Mouse (Mus musculus) bone marrow, adult 2 months (tissue): ENCODE results near the gene Aurkb. TPM values are rescaled to one million over a fixed set of nuclear protein-coding genes. Genes with fewer than 3 reads are reported as not detected.
A peak's percentile ranks its signal among the peaks of the same experiment; 100 is the strongest.

ENCODE experiments used
- H3K27ac ChIP-seq: fragments of 200-500 bp; 2 replicates; pipeline ENCODE4 v1.5.1; 2012; ENCODE audit warnings: low read depth, mild to moderate bottlenecking, control low read depth, inconsistent platforms, low read length; ENCODE audit not compliant: control insufficient read depth, poor library complexity, insufficient read depth
- H3K4me1 ChIP-seq: fragments of 200-500 bp; 2 replicates; pipeline ENCODE4 v1.6.1; 2011; ENCODE audit warnings: low read length; ENCODE audit not compliant: control insufficient read depth, insufficient read depth
- H3K4me3 ChIP-seq: fragments of 200-500 bp; replicated peaks from 2 replicates; pipeline ENCODE3; 2011; ENCODE audit warnings: mild to moderate bottlenecking, low read depth, low read length, control low read depth; ENCODE audit not compliant: control insufficient read depth
- CTCF ChIP-seq: fragments of 200-500 bp; IDR thresholded peaks from 2 replicates; pipeline ENCODE4 v1.5.1; 2011; ENCODE audit warnings: low read length, control low read depth; ENCODE audit not compliant: control insufficient read depth, insufficient read depth
- POLR2A ChIP-seq: fragments of 200-500 bp; IDR thresholded peaks from 2 replicates; pipeline ENCODE4 v1.6.1; 2011; ENCODE audit warnings: low read depth, mild to moderate bottlenecking, control low read depth, low read length, borderline replicate concordance; ENCODE audit not compliant: control insufficient read depth
- WGBS: fragments of 180-500 bp; shearing (Covaris S2); methylation state at CpG from one replicate; pipeline ENCODE4 v1.1.7; 2018; 5-methylcytosine and 5-hydroxymethylcytosine counted together
- polyA plus RNA-seq: library from polyadenylated mRNA; stranded (reverse); fragments of >200 nt; gene quantifications from 2 replicates; pipeline ENCODE4 v1.2.4, GENCODE M21; 2011; ENCODE audit warnings: low replicate concordance; ENCODE audit not compliant: missing spikeins, insufficient read depth, insufficient read length

The Aurkb gene
- polyA plus RNA-seq, 1 experiment: 100 TPM

DNA sequence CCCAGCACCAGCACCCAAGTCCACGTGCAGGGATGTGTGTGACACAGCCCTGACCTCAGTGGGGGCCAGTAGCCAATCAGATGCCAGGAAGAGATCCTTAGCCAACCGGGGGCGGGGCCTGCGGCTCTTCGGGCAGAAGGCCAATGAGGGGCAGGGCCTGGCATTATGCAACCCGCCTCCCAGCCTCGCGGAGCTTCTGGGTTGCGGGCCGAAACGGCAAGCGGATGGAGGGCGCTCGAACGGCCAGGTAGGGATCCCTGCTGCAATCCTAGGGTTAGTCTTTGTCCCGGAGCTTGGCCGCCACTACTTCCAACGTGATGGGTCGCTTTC, 53.3 kb downstream of the Aurkb start:
- peaks cover 13% of the 10 kb centered on the region; the same call in 1 of the 2 replicates for H3K4me1 ChIP-seq
- H3K27ac ChIP-seq: peak overlapping the region; percentile 92
- TF ChIP-seq POLR2A (peak; percentile 48; the same call in 1 of the 2 replicates), CTCF (no peak)
- WGBS: 1% methylated on average over 19 of the region's 19 CpGs
- H3K4me3 ChIP-seq: peak overlapping the region; percentile 70

DNA sequence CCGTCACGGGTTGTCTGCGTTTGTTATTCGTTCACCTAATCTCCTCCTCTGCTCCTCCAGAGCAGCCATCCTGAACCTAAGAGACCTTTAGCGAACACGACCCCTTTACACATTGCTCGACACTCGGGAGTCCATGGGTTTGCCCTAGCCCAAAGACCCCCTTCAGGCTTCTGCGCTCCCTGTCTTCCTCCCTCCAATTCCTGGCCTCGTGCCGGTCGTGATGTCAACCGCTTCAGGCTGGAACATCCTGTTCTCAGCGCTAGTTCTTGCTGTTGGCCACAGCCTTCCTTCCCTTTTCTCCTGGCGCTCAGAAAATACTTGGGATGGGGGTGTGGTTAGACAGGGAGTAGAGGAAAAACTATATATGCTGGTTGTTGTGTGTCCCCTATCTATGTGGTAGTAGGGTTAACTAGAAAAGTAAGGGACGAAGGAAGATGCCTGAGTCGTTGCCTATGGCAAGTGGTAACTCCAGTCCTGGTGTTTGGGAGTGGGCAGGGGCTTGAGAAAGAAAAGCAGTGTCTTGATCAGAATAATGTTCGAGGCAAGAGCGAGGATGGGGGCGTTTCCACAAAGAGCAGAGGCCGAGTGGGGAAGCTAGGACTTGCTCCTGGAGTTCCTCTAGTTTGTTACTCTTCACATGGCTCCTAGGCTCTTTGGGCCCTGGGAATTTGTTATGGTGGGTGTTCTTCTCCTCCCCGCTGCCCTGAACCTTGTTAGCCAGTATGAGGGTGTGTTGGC, 53.9 kb downstream of the Aurkb start:
- Histone ChIP-seq H3K4me3 (peak overlapping the region; percentile 70), H3K4me1 (peaks cover 13% of the 10 kb centered on the region; the same call in 1 of the 2 replicates), H3K27ac (peak overlapping the region; percentile 92)
- TF ChIP-seq POLR2A (no peak), CTCF (no peak)
- WGBS: under 1% methylated on average over 22 of the region's 22 CpGs

DNA sequence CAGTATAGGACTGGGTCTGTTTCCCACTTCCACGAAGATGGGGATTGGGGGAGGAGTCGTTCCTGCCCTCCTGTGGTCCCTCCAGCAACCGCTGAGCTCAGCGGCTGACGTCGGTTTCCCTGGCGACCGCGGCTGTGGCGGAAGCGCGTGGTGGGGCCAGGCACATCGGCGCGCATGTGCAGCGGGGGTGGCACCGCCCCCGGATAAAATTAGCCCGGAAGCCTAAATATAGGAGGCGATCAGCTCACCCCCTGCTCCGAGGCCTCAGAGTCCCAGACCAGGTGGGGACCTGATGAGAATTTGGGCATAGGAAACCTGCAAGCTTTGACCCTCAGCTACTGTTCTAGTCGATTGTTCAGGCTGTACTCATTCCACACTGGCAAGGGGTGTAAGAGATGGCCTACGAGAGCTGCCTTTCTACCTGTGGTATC, 54.5 kb downstream of the Aurkb start:
- WGBS: under 1% methylated on average over 23 of the region's 23 CpGs
- TF ChIP-seq CTCF: peak; percentile 12; the same call in 1 of the 2 replicates
- TF ChIP-seq POLR2A: peak; percentile 51; the same call in 1 of the 2 replicates
- peak overlapping the region; percentile 70 for H3K4me3 ChIP-seq
- peaks cover 13% of the 10 kb centered on the region; the same call in 1 of the 2 replicates for H3K4me1 ChIP-seq
- H3K27ac ChIP-seq: peak overlapping the region; percentile 92

DNA sequence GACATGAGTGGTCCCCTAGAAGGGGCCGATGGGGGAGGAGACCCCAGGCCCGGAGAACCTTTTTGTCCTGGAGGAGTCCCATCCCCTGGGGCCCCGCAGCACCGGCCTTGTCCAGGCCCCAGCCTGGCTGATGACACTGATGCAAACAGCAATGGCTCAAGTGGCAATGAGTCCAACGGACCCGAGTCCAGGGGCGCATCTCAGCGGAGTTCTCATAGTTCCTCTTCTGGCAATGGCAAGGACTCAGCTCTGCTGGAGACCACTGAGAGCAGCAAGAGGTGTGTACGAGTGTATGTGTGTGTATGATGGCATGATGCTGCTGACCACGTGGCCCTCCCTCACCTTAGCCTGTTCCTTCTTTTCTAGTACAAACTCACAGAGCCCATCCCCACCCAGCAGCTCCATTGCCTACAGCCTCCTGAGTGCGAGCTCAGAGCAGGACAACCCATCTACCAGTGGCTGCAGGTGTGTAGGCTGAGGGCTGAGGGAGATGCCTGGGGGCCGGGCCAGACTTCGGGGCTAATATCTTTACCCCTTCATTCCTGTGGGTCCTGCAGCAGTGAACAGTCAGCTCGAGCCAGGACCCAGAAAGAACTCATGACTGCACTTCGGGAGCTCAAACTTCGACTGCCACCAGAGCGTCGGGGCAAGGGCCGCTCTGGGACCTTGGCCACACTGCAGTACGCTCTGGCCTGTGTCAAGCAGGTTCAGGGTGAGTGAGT, 55.4 kb downstream of the Aurkb start:
- H3K27ac ChIP-seq: peak overlapping the region; percentile 92; the same call in 1 of the 2 replicates
- TF ChIP-seq CTCF (no peak), POLR2A (no peak)
- H3K4me1 ChIP-seq: peaks cover 13% of the 10 kb centered on the region; the same call in 1 of the 2 replicates
- no peak overlapping the region for H3K4me3 ChIP-seq
- 62% methylated on average over 20 of the region's 20 CpGs for WGBS

Other genes with a start within 250 kb of the Aurkb start
- gene Ndel1, start 173.8 kb upstream of the Aurkb start, polyA plus RNA-seq: 21.2 and 25.6 TPM in 2 replicates
- gene Rnf222, start 157.1 kb upstream of the Aurkb start, polyA plus RNA-seq: 1.4 TPM in 1 of 2 replicates, not detected in the other
- gene Rpl26, start 144.1 kb upstream of the Aurkb start, polyA plus RNA-seq: 2,007 and 3,389 TPM in 2 replicates
- not detected in 2 replicates for gene Odf4, start 118.6 kb upstream of the Aurkb start, polyA plus RNA-seq
- 1.9 and 4.5 TPM in 2 replicates for gene Arhgef15, start 88.2 kb upstream of the Aurkb start, polyA plus RNA-seq
- gene Slc25a35, start 77.5 kb upstream of the Aurkb start, polyA plus RNA-seq: 1.6 and 2.9 TPM in 2 replicates
- gene Rangrf, start 70.5 kb upstream of the Aurkb start, polyA plus RNA-seq: 18.3 and 38.3 TPM in 2 replicates
- gene Pfas, start 37.2 kb upstream of the Aurkb start, polyA plus RNA-seq: 26.1 and 34.4 TPM in 2 replicates
- 19.0 and 38.1 TPM in 2 replicates for gene Ctc1, start 29.7 kb upstream of the Aurkb start, polyA plus RNA-seq
- 16.4 and 18.4 TPM in 2 replicates for gene Borcs6, start 14.1 kb downstream of the Aurkb start, polyA plus RNA-seq
- gene Tmem107, start 25.2 kb downstream of the Aurkb start, polyA plus RNA-seq: 16.3 and 31.0 TPM in 2 replicates
- gene Vamp2, start 42.8 kb downstream of the Aurkb start, polyA plus RNA-seq: 50.5 and 55.9 TPM in 2 replicates
- gene Per1, start 49.6 kb downstream of the Aurkb start, polyA plus RNA-seq: 28.8 and 46.2 TPM in 2 replicates
- gene Hes7, start 74.8 kb downstream of the Aurkb start, polyA plus RNA-seq: 1.1 TPM in 1 of 2 replicates, not detected in the other
- not detected in 2 replicates for gene 9130213A22Rik, start 76.9 kb downstream of the Aurkb start, polyA plus RNA-seq
- gene Aloxe3, start 80.2 kb downstream of the Aurkb start, polyA plus RNA-seq: 0.82 TPM in 1 of 2 replicates, not detected in the other
- not detected in 2 replicates for gene Alox12b, start 111.3 kb downstream of the Aurkb start, polyA plus RNA-seq
- gene Alox8, start 152.2 kb downstream of the Aurkb start, polyA plus RNA-seq: not detected in 2 replicates
- gene Gucy2e, start 191.4 kb downstream of the Aurkb start, polyA plus RNA-seq: not detected in 2 replicates